Mouse (Mus musculus): Measurements from ENCODE around the gene A130010J15Rik. TPM values are rescaled to one million over a fixed set of nuclear protein-coding genes. Genes with fewer than 3 reads are reported as not detected.

A130010J15Rik gene
- total RNA-seq (2021): 1 to 10 TPM; 6.8 to 7.8 TPM

GRCm38 (mm10) chr1:193167746-193168145 is at the start of gene A130010J15Rik:
Gene A130010J15Rik (plus strand): TSS chr1:193168046.
- no peak for DNase-seq
- intact Hi-C loops (cut with DNase I): no loop called here

- intact Hi-C loops (cut with DNase I): loop anchor here (10.0 kb wide), 3 partner anchors 338 to 938 kb away; no protein-coding TSS in a partner anchor
- DNase-seq: no peak
Measured at GRCm38 (mm10) chr1:193122793-193123192, 45.1 kb upstream of the A130010J15Rik start.

- intact Hi-C loops (cut with DNase I): loop anchor here (10.0 kb wide), 3 partner anchors 338 to 938 kb away; no protein-coding TSS in a partner anchor
- DNase-seq: no peak
Measured at GRCm38 (mm10) chr1:193123290-193123689, 44.6 kb upstream of the A130010J15Rik start.

GRCm38 (mm10) chr1:193125835-193126234 is 42.0 kb upstream of the A130010J15Rik start:
- intact Hi-C loops (cut with DNase I): loop anchor here (10.0 kb wide), 3 partner anchors 341 to 941 kb away; no protein-coding TSS in a partner anchor
- DNase-seq: no peak

GRCm38 (mm10) chr1:193128055-193128454 is 39.8 kb upstream of the A130010J15Rik start:
- DNase-seq: no peak
- intact Hi-C loops (cut with DNase I): loop anchor here (10.0 kb wide), 3 partner anchors 343 to 943 kb away; no protein-coding TSS in a partner anchor

DNA sequence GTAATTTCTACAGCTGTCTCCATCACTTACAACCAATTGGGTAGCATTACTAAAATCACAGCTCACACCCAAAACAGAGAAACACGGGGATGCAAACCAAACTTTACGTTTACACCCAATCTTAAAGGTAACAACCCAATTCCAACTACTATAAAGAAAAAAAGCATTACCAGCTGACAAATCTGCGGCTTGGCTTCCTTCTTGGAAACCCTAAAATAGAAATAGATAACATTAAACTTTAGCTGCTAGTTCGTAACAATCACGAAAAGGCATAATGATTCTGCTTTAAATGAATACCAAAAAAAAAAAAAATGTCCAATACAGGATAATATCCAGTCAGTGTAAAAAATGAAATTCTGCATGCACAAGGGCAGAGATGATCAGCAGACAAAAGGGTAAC is 38.5 kb upstream of the A130010J15Rik start:
- intact Hi-C loops (cut with DNase I): loop anchor here (10.0 kb wide), 3 partner anchors 345 to 945 kb away; no protein-coding TSS in a partner anchor
- no peak for DNase-seq

DNA sequence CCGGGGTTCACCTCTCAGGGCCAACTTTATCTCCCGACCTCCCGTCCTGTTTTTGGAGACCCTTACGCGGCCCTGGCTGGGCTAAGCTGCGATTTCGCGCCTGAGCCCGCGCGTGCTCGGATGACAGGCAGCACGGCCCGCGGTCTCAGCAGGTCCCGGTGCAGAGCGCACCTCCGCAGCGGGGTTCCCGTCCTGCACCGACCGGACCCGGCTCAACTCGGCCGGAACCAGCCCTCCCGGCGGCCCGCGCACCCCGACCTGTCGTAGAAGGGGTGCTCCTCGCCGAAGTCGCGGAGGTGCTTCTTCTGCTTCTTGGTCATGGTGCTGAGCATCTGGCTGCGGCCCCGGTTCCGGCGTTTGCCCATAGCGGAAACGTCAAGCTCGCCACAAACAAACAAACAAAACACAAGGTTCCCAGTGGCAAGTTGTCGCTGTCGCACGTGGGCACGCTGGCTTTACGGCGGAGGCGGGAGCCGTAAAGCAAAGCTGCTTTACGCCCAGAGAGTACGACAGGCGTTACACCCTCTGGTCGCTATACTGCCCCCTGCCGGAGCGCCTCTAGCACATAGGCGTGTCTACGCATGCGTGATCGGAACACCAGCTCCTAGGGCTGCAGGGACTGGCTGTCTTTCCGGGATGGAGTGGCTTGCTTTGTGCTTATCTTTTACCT is 37.9 kb upstream of the A130010J15Rik start, which contains the start of gene Diexf:
Gene Diexf, minus strand, starts transcription at position 487 of the 670 bp plus-strand sequence.
- peak; percentile 99 for DNase-seq
- intact Hi-C loops (cut with DNase I): loop anchor here (10.0 kb wide), 3 partner anchors 345 to 945 kb away; no protein-coding TSS in a partner anchor

DNA sequence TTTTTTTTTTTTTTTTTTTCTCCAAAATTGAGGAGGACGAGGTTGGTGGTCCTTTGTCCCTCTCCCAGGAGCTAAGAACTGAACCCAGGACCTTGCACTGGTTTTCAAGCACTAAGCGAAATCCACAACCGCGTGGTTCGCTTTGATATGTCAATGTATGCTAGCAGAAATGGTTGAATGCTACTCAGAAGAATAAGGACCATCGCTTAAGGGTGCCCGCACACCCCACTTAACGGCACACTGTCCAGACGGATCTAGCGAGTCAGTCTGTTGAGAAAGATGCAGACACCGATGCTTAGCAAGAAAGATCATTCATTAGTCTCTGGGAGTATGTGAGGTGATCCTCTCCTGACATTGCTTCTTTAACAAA is 37.4 kb upstream of the A130010J15Rik start:
- intact Hi-C loops (cut with DNase I): no loop called here
- DNase-seq: no peak

GRCm38 (mm10) chr1:193130839-193131238 is 37.0 kb upstream of the A130010J15Rik start:
- no peak for DNase-seq
- intact Hi-C loops (cut with DNase I): no loop called here

- no peak for DNase-seq
- intact Hi-C loops (cut with DNase I): no loop called here
Measured at GRCm38 (mm10) chr1:193131311-193131948, 36.4 kb upstream of the A130010J15Rik start.

GRCm38 (mm10) chr1:193132385-193132784 is 35.5 kb upstream of the A130010J15Rik start:
- intact Hi-C loops (cut with DNase I): no loop called here
- no peak for DNase-seq

- intact Hi-C loops (cut with DNase I): no loop called here
- DNase-seq: no peak
Measured at GRCm38 (mm10) chr1:193133726-193134125, 34.1 kb upstream of the A130010J15Rik start.

DNA sequence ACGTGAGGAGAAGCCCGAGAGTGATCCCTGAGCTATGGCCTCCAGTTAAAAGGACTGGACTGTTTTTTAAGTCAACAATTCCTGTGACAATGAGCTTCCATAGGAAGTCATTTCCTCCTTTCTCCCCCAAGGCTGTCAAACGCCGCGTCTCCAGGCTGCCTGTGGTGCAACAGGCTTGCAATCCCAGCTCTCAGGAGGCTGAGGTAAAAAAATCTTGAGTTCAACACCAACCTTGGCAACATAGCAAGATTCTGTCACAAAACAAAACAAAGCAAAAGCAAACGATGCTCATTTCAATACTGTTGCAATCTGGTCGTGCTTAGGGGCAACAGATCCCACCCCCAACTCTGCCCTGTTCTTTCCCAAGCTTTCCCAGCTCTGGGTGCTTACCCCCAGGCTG is 29.8 kb upstream of the A130010J15Rik start:
- intact Hi-C loops (cut with DNase I): no loop called here
- DNase-seq: no peak

- intact Hi-C loops (cut with DNase I): no loop called here
- DNase-seq: no peak
Measured at GRCm38 (mm10) chr1:193138669-193139068, 29.2 kb upstream of the A130010J15Rik start.

DNA sequence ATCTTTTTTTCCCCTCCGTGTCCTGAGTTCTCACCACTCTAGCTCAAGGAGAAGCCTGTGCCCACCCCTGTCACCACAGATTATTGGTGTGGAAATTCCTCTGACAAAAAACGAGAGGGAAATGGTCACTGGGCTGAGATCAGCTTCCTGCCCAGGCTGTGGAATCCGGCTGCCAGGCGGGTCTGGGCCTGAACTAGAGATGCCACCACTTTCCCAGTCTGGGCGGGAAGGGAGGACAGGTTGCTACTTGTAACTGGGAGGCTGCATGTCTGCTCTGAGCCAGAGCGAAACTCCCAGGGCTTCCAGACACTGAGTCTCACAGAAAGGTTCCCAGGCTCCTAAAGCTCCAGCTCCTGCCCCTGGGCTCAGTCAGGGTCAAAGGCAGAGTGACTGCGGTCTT is 26.7 kb upstream of the A130010J15Rik start:
- DNase-seq: no peak
- intact Hi-C loops (cut with DNase I): no loop called here

GRCm38 (mm10) chr1:193142517-193143062 is 25.3 kb upstream of the A130010J15Rik start:
- DNase-seq: no peak
- intact Hi-C loops (cut with DNase I): no loop called here

- DNase-seq: no peak
- intact Hi-C loops (cut with DNase I): no loop called here
Measured at GRCm38 (mm10) chr1:193144516-193144915, 23.3 kb upstream of the A130010J15Rik start.

DNA sequence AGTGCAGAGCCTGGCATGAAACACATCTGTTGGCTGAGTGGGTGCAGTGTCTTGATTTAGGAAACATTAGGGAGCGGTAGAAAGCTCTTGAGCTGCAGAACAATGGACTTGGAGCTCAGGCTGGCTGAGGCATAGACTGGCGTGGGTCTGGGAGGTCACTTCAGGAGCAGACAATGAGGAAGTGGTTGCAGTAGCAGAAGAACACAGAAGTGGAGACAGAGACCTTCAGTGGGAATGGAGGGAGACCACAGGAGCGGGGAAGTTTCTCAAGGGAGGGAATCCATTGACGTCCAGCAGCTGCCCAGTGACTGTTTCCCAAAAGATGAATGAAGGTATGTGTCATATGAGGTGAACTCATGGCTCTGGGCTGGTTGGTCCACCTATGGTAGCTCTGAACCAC is 22.7 kb upstream of the A130010J15Rik start:
- intact Hi-C loops (cut with DNase I): no loop called here

DNA sequence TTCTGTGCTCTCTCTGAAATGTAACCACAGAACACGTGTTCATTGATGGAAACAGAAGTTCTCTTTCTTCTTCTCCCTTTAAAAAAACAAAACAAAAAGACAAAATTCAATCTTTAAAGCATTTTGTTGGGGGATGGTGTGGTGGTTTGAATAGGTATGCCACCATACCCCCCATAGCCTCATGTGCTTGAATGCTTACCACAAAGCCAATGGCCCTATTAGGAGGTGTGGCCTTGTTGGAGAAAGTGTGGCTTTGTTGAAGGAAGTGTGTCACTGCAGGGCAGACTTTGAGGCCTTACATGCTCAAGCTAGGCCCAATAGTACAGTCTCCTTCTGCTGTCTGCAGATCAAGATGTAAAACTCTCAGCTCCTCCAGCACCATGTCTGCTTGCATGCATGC is 21.4 kb upstream of the A130010J15Rik start:
- intact Hi-C loops (cut with DNase I): no loop called here
- DNase-seq: no peak

More for the DNA sequence above, 22.7 kb upstream of the A130010J15Rik start:
- DNase-seq: no peak

- DNase-seq: no peak
- intact Hi-C loops (cut with DNase I): no loop called here
Measured at GRCm38 (mm10) chr1:193149231-193149630, 18.6 kb upstream of the A130010J15Rik start.

GRCm38 (mm10) chr1:193151134-193151533 is 16.7 kb upstream of the A130010J15Rik start:
- DNase-seq: no peak
- intact Hi-C loops (cut with DNase I): no loop called here

- intact Hi-C loops (cut with DNase I): no loop called here
Measured at GRCm38 (mm10) chr1:193152872-193153271, 15.0 kb upstream of the A130010J15Rik start, which contains the start of gene Irf6. Gene Irf6 (plus strand): TSS chr1:193153111.

More at GRCm38 (mm10) chr1:193152872-193153271, 15.0 kb upstream of the A130010J15Rik start, which contains the start of gene Irf6:
- no peak for DNase-seq

Data from left cerebral cortex, postnatal 4 days (tissue).